Mouse (Mus musculus): ENCODE results near the gene Armt1. TPM values are rescaled to one million over a fixed set of nuclear protein-coding genes. Genes with fewer than 3 reads are reported as not detected.

Armt1 gene
- total and polyA plus RNA-seq, 3 experiments: 20.7 to 45.1 (median 32.1) TPM

Other genes with a start within 250 kb of the Armt1 start
- 2.7 and 3.1 TPM in 2 replicates for gene Akap12, start 166.1 kb upstream of the Armt1 start, total RNA-seq (2012; rRNA removed)
- 0.51 and 0.61 TPM in 2 replicates for gene Akap12, start 166.1 kb upstream of the Armt1 start, total RNA-seq (2014; rRNA removed)
- 1.7 and 2.1 TPM in 2 replicates for gene Akap12, start 166.1 kb upstream of the Armt1 start, polyA plus RNA-seq (2012; ENCODE audit: insufficient read length, low read depth)
- gene Zbtb2, start 44.4 kb upstream of the Armt1 start, total RNA-seq (2012; rRNA removed): 6.1 and 8.4 TPM in 2 replicates
- 11.4 and 12.4 TPM in 2 replicates for gene Zbtb2, start 44.4 kb upstream of the Armt1 start, total RNA-seq (2014; rRNA removed)
- 8.9 and 11.1 TPM in 2 replicates for gene Zbtb2, start 44.4 kb upstream of the Armt1 start, polyA plus RNA-seq (2012; ENCODE audit: insufficient read length, low read depth)
- gene Rmnd1, start 79 bp upstream of the Armt1 start, total RNA-seq (2012; rRNA removed): 29.1 and 29.5 TPM in 2 replicates
- 44.4 and 44.8 TPM in 2 replicates for gene Rmnd1, start 79 bp upstream of the Armt1 start, total RNA-seq (2014; rRNA removed)
- gene Rmnd1, start 79 bp upstream of the Armt1 start, polyA plus RNA-seq (2012; ENCODE audit: insufficient read length, low read depth): 37.6 and 43.6 TPM in 2 replicates
- gene Ccdc170, start 50.0 kb downstream of the Armt1 start, total RNA-seq (2012; rRNA removed): not detected in 2 replicates
- not detected in 2 replicates for gene Ccdc170, start 50.0 kb downstream of the Armt1 start, total RNA-seq (2014; rRNA removed)
- not detected in 2 replicates for gene Ccdc170, start 50.0 kb downstream of the Armt1 start, polyA plus RNA-seq (2012; ENCODE audit: insufficient read length, low read depth)
- gene Esr1, start 179.1 kb downstream of the Armt1 start, total RNA-seq (2012; rRNA removed): 0.08 and 0.64 TPM in 2 replicates
- gene Esr1, start 179.1 kb downstream of the Armt1 start, total RNA-seq (2014; rRNA removed): 0.61 and 0.63 TPM in 2 replicates
- 0.82 and 1.0 TPM in 2 replicates for gene Esr1, start 179.1 kb downstream of the Armt1 start, polyA plus RNA-seq (2012; ENCODE audit: insufficient read length, low read depth)